Mouse (Mus musculus): ENCODE results near the gene Tmpo.

Tmpo gene

DNA sequence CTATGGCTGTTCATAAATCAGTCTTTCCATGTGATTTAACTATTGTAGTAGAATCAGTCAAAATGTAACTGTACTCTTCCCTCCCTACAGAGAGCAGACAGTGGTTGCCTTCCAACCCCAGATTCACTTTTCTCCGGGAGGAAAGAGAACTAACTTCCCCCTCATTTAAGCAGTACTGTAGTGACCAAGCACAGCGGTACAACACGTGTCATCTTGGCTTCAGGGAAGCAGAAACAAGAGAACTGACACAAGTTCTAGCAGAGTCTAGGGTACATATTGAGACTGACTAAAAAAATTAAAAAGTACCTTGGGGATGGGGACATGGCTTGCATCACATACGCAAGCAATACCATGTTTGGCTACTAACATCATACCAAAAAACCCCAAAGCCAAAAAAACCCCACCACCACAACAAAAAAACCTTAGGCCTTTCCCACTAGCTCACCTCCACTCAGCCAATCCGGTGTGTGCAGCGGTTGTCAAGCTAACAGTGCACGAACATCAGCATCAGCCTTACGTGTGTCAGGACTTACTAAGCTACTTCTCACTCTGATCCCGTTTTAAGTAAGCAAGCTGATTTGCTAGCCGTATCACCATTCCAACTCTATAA lies 27.1 kb downstream of the Tmpo start:
- DNase-seq = no peak

DNA sequence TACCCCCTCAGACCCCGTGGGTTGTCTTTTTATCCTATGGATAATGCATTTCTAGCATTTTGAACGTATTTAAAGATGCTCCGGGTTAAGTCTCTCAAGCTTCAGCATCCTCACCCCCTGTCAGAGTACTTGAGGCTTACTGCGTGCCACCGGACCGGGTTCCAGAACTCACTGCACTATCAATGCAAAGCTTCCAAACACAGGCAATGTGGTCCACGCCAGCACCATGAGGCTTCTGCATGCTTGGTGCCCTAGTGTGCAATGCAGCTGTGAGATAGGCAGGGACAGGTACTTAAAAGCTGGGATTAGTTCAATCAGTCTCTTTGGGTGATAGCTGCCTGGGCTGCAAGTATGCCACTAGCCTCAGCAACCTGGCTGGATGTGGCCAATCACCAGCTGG lies 35.7 kb downstream of the Tmpo start:
- DNase-seq = no peak

- no peak for DNase-seq
These were observed 37.5 kb downstream of the Tmpo start for GRCm38 (mm10) chr10:91143313-91144230.

DNA sequence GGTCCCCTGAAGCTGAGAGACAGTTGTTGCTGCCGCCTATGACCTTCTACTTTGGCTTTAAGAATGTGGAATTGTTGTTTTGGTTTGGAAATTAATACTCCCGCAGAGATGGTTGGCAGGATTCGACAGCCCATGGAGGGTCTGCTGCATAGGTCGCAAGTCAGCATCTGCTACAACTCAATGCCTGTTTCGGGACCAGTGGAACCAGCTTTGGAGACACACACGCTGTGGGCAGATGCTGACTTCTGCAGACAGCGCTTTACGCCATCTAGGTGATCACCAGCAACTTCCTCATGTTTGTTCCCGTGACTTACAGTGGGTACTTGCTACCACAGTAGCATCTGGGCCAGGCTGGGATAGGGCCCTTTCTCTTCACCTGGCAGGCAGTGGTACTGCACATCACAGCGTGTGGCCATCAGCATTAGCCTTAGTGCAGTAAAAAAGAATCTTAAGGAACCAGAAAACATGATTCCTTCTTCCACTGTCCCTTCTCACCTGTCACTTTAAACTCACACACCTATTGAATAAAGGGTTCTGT lies 38.4 kb downstream of the Tmpo start:
- no peak for DNase-seq

DNA sequence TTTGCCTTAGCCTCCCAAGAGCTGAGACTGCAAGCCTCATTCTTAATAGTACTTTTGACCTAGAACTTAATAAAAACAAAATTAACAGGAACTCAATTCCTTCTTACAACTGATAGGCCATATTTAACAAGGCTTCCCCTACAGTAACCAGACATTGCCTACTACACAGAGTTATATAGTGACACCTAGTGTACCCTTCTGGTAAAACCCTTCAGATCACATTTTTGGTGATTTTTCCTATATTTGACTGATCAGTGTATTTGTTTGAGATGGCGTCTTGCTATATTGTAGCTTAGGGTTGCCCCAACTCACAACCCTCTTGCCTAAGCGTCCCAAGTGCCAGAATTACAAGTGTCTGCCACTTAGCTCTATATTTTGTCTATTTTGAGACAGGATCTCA lies 39.6 kb downstream of the Tmpo start:
- no peak for DNase-seq

GRCm38 (mm10) chr10:91139148-91139766 lies 41.9 kb downstream of the Tmpo start:
- no peak for DNase-seq

GRCm38 (mm10) chr10:91138317-91138716 lies 42.8 kb downstream of the Tmpo start:
- no peak for DNase-seq

DNA sequence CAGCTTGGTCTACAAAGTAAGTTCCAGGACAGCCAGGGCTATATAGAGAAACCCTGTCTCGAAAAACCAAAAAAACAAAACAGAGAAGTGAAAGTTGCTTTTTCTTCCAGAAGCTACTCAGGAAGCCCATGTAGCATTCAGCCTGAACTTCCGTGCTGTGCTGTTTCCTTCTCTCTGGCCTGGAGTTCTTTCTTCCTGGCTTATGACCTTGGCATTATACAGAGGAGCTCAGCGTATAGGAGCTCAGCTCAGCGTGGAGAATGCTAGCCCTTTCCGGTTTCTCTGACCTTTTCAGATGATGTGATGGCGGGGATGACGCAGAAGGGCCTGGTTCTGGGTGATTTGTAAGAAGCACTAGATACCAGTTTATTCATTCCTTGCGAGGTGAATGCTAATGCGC lies 43.7 kb downstream of the Tmpo start:
- no peak for DNase-seq

GRCm38 (mm10) chr10:91135302-91135972 lies 45.7 kb downstream of the Tmpo start:
- no peak for DNase-seq

DNA sequence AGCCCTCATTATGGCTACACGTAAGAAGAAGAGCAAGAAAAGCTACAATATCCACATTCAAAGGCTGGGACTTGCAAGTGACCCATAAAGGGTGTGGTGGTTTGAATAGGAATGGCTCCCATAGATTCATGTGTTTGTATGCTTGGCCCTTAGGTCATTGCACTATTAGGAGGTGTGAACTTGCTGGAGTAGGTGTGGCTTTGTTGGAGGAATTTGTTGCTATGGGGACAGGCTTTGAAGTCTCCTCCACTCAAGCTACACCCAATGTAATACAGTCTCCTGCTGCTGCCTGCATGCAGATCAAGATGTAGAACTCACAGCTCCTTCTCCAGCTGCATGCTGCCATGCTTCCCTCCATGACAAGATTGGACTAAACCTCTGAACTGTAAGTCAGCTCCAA lies 49.5 kb downstream of the Tmpo start:
- no peak for DNase-seq

GRCm38 (mm10) chr10:91130792-91131191 lies 50.3 kb downstream of the Tmpo start:
- DNase-seq = no peak

DNA sequence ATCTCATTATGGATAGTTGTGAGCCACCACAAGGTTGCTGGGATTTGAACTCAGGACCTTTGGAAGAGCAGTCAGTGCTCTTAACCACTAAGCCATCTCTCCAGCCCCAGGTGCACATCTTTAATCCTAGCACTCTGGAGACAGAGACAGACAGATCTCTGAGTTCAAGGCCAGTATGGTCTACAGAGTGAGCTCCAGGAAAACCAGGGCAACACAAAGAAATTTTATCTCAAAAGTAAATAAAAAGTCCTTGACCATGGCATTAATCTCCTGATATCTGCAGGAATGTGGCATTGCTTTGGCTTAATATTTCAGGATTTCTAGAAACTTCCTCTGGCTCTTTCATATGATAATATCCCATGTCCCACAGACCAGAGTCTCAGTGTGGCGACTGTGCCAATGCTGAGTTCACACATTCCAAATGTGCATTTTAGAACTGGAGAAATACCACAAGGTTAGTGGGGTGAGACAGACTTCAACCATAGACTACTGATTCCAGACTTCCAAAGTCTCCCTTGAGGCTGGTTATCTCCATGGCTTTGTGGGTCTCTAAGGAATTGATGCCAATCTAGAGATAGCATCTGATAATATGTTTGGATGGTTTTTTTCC lies 52.5 kb downstream of the Tmpo start:
- no peak for DNase-seq

DNA sequence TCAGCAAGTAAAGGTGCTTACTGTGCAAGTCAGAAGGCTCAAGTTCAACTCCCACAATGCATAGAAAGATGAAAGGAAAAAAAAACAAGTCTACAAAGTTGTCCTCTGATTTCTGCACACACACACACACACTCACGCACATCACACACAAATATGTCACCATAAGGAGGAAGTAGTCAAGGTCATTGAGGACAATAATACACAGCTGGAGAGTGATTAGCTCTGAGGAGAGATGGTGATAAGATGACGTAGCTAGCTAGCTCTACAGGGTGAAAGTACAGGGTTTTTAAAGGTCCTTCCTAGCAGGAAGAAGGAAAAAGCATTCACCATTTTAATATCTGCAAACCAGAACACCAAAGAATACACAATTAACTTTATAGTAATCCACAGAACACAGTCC lies 53.7 kb downstream of the Tmpo start:
- no peak for DNase-seq

GRCm38 (mm10) chr10:91126618-91127355 lies 54.3 kb downstream of the Tmpo start:
- no peak for DNase-seq

- DNase-seq = peak; percentile 98 to 99
These were observed 57.0 kb downstream of the Tmpo start, which contains the start of gene Slc25a3 for GRCm38 (mm10) chr10:91123828-91124822. Gene Slc25a3 (minus strand): TSS chr10:91124059.

GRCm38 (mm10) chr10:91123281-91123827 lies 57.8 kb downstream of the Tmpo start:
- peak; percentile 55 to 67 for DNase-seq

GRCm38 (mm10) chr10:91122646-91123045 lies 58.5 kb downstream of the Tmpo start:
- no peak for DNase-seq

DNA sequence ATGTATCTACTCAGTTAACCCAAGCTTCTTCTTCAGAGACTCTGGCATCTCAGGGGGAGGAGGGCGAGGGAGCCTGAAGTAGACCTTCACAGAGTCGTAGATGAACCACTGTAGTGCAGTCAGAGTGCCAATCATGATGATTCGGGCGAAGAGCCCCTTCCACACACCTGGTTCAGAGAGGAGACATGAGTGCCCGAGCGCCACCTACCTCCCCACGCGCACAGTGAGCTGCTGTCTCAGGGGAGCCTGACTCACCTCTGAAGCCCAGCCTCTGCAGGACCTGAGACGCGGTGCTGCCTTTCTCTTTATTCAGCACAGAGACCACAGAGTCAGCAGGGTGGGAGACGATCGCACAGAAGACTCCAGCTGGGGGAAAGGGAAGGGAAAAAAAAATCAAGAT lies 64.2 kb downstream of the Tmpo start:
- DNase-seq = no peak

- DNase-seq = no peak
These were observed 71.3 kb downstream of the Tmpo start for GRCm38 (mm10) chr10:91109841-91110240.

- DNase-seq = no peak
These were observed 75.1 kb downstream of the Tmpo start for GRCm38 (mm10) chr10:91105981-91106380.
